Mouse (Mus musculus) olfactory bulb, adult 2 months (tissue): ENCODE measurements around the gene Arhgef40.

Experiments used
- CTCF ChIP-seq: fragments of 200-500 bp; IDR thresholded peaks from 2 replicates; pipeline ENCODE4 v1.5.1; 2012; ENCODE audit warnings: low read depth, mild to moderate bottlenecking, low read length, moderate library complexity; ENCODE audit not compliant: insufficient read depth
- POLR2A ChIP-seq: fragments of 200-500 bp; IDR thresholded peaks from 2 replicates; pipeline ENCODE4 v1.6.1; 2012; ENCODE audit warnings: mild to moderate bottlenecking, low read depth, low read length, moderate library complexity; ENCODE audit not compliant: insufficient read depth

DNA sequence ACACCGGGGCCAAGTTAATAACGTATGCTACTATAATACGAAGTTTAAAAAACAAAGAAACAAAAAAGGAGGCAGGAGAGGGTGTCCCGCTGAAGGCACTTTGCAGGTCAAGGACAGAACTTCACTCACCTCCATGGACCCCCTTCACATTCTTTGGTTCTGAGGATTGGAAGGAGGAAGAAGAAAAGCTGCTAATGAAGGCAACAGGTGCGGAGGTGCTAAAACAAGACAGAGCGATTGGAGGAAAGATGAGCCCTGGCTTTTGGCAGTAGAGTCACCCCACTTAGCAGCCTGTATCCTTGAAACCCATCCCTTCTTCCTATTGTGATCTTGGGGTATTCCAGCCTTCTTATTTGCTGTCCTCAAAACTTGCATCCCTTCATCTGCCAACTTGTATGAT is 25.3 kb downstream of the Arhgef40 start:
- TF ChIP-seq CTCF (no peak), POLR2A (no peak)
